Mouse (Mus musculus): ENCODE measurements around the gene Kcnj13. TPM values are rescaled to one million over a fixed set of nuclear protein-coding genes. Genes with fewer than 3 reads are reported as not detected.

The Kcnj13 gene
- total RNA-seq, 2 experiments from 2014 or later = 0.25 TPM; not detected in 1

GRCm38 (mm10) chr1:87360276-87360675, 34.3 kb downstream of the Kcnj13 start:
- TF ChIP-seq CTCF (IDR thresholded peaks at IDR 0.05) = no peak
- no peak for DNase-seq
- Histone ChIP-seq H3K4me3 (no peak overlapping the region), H3K27ac (no peak overlapping the region)
- intact Hi-C loops (cut with DNase I) = no loop called here

- TF ChIP-seq CTCF (IDR thresholded peaks at IDR 0.05) = no peak
- Histone ChIP-seq H3K4me3 (no peak overlapping the region), H3K27ac (no peak overlapping the region)
- intact Hi-C loops (cut with DNase I) = loop anchor here (10.0 kb wide), 1 partner anchor 106 kb away; no protein-coding TSS in a partner anchor
- DNase-seq = no peak
Observed at GRCm38 (mm10) chr1:87350576-87350975, 44.0 kb downstream of the Kcnj13 start.

Other genes with a start within 250 kb of the Kcnj13 start
- not detected for gene Ecel1, start 238.2 kb downstream of the Kcnj13 start, total RNA-seq (2021)
- gene Prss56, start 211.4 kb downstream of the Kcnj13 start, total RNA-seq (2021) = not detected
- 1 to 10 TPM; 1.8 to 2.3 TPM for gene Chrnd, start 204.1 kb downstream of the Kcnj13 start, total RNA-seq (2021)
- gene Chrng, start 190.1 kb downstream of the Kcnj13 start, total RNA-seq (2021) = not detected
- gene Eif4e2, start 180.8 kb downstream of the Kcnj13 start, total RNA-seq (2021) = 10 to 100 TPM; 53.0 to 57.0 TPM
- gene Efhd1, start 130.4 kb downstream of the Kcnj13 start, total RNA-seq (2021) = 1 to 10 TPM; 3.7 to 7.4 TPM
- 10 to 100 TPM; 38.2 to 40.2 TPM for gene Gigyf2, start 67.7 kb downstream of the Kcnj13 start, total RNA-seq (2021)
- not detected for gene Snorc, start 75.5 kb upstream of the Kcnj13 start, total RNA-seq (2021)
- 10 to 100 TPM in 1 of 2 experiments, 1 to 10 TPM in 1; 8.9 to 11.7 TPM for gene Neu2, start 115.2 kb upstream of the Kcnj13 start, total RNA-seq (2021)
- gene Ngef, start 179.1 kb upstream of the Kcnj13 start, total RNA-seq (2021) = under 1 TPM; 0.08 to 0.17 TPM
- gene Inpp5d, start 225.6 kb upstream of the Kcnj13 start, total RNA-seq (2021) = 1 to 10 TPM; 3.8 to 4.2 TPM

Measured in gastrocnemius, adult 2 months (tissue).